Mouse (Mus musculus) C2C12 (cell line): ENCODE measurements around the gene Lcmt1. TPM values are rescaled to one million over a fixed set of nuclear protein-coding genes. Genes with fewer than 3 reads are reported as not detected.

Experiments used
- H3K27me3 ChIP-seq: one replicate; pipeline ENCODE4 v1.6.1; 2011; ENCODE audit not compliant: control insufficient read depth, insufficient read depth, insufficient read length
- H3K36me3 ChIP-seq: one replicate; pipeline ENCODE4 v1.6.1; 2011; ENCODE audit not compliant: control insufficient read depth, insufficient read depth
- H3K4me3 ChIP-seq: one replicate; pipeline ENCODE4 v1.5.1; 2011; ENCODE audit warnings: mild to moderate bottlenecking, control low read depth; ENCODE audit not compliant: poor library complexity, insufficient read depth, severe bottlenecking
- H3K79me2 ChIP-seq: one replicate; pipeline ENCODE4 v1.6.1; 2011; ENCODE audit not compliant: control insufficient read depth, insufficient read depth
- H3K79me3 ChIP-seq: one replicate; pipeline ENCODE4 v1.6.1; 2011; ENCODE audit warnings: low read depth, control low read depth
- H3ac ChIP-seq: one replicate; pipeline ENCODE3; 2011; ENCODE audit warnings: low read depth; ENCODE audit not compliant: control insufficient read depth, insufficient read length
- CEBPB ChIP-seq: IDR thresholded peaks from one replicate; pipeline ENCODE4 v1.6.1; 2011; ENCODE audit warnings: low read depth, mild to moderate bottlenecking, control low read depth, moderate library complexity
- CTCF ChIP-seq: IDR thresholded peaks from one replicate; pipeline ENCODE4 v1.5.1; 2011; ENCODE audit not compliant: control insufficient read depth, insufficient read depth, insufficient read length
- FOSL1 ChIP-seq: IDR thresholded peaks from one replicate; pipeline ENCODE4 v1.8.0; 2011; ENCODE audit warnings: mild to moderate bottlenecking, low read length; ENCODE audit not compliant: poor library complexity, insufficient read depth, severe bottlenecking
- MAX ChIP-seq: IDR thresholded peaks from one replicate; pipeline ENCODE4 v1.6.1; 2011; ENCODE audit warnings: mild to moderate bottlenecking, control low read depth
- MYOD1 ChIP-seq: IDR thresholded peaks from one replicate; pipeline ENCODE4 v1.6.1; 2011; ENCODE audit warnings: low read depth; ENCODE audit not compliant: control insufficient read depth, insufficient read length
- MYOG ChIP-seq: IDR thresholded peaks from one replicate; pipeline ENCODE4 v1.6.1; 2011; ENCODE audit not compliant: control insufficient read depth, insufficient read length; ENCODE audit errors: extremely low read depth
- USF1 ChIP-seq: IDR thresholded peaks from one replicate; pipeline ENCODE4 v1.6.1; 2011; ENCODE audit warnings: low read depth, mild to moderate bottlenecking, control low read depth, moderate library complexity
- polyA plus RNA-seq: library from polyadenylated mRNA; unstranded; fragments of >200 nt; fragmentation: generic; extraction: Trizol; gene quantifications from one replicate; pipeline ENCODE4 v1.2.1, GENCODE M21; 2012; ENCODE audit warnings: missing spikeins

Gene Lcmt1
- polyA plus RNA-seq, 1 experiment: 29.5 TPM

DNA sequence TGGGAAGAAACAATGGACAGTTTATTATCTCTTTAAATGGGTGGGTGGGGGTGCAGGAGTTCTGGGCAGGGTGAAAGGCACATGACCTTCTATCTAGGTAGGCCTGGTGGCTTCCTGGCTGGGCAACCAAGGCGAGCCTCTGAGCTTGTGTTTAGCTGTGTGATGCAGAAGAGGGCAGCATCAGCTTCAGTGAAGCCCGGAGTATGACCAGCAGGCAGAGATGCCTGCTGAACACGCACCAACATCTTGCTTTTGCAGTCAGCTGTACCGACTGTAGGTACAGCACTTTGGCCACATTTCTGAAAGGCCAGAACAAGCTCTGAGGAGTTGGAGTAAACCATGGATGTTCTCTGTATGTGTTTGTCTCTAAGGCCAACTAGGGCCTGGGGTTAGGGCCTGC, 94.0 kb downstream of the Lcmt1 start:
- H3K36me3 ChIP-seq: no peaks in the 10 kb centered on the region

DNA sequence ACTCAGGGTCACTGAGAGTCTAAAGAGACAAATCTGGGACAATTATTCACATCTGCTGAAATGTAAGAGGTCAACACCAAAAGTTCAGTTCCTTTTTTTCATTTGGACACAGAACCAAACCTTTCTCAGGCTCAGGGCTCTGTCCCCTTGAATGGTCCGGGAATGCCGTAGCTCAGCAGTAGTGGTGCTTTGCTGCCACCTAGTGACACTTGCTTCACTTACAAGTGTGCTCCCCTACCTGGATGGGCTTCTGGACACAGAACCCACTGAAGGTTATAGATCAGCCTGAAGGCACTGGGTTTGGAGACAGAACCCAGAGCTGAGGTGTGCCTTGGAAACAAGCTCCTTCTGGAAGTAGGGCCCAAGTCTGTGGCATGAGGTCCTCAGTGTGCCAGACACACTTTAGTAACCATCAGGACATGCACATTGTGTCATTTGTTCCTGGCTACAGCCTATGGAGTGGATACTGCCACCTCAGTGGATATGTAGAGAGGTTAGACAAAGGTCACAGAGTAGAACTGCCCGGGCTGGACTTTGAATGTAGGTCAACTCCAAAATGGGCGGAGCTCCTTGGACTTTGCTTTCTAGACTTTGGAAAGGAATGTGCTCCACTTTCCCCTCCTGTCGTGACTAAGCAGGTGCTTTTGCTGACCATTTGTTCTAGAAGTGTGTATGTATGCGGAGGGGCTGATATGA, 96.3 kb downstream of the Lcmt1 start:
- no peaks in the 10 kb centered on the region for H3K79me3 ChIP-seq
- no peak overlapping the region for H3K4me3 ChIP-seq
- TF ChIP-seq CTCF (peak; percentile 88), MYOG (no peak), FOSL1 (no peak), USF1 (no peak)
- no peak overlapping the region for H3ac ChIP-seq
- H3K79me2 ChIP-seq: no peaks in the 10 kb centered on the region
- H3K36me3 ChIP-seq: no peaks in the 10 kb centered on the region
- peaks cover 5% of the 10 kb centered on the region for H3K27me3 ChIP-seq

More for the DNA sequence above, 94.0 kb downstream of the Lcmt1 start:
- peaks cover 5% of the 10 kb centered on the region for H3K27me3 ChIP-seq
- TF ChIP-seq CEBPB: no peak
- TF ChIP-seq USF1: no peak
- TF ChIP-seq MYOD1: no peak
- no peak for TF ChIP-seq CTCF
- TF ChIP-seq FOSL1: no peak
- no peak for TF ChIP-seq MAX
- TF ChIP-seq MYOG: no peak
- H3ac ChIP-seq: no peak overlapping the region
- H3K4me3 ChIP-seq: no peak overlapping the region
- no peaks in the 10 kb centered on the region for H3K79me3 ChIP-seq
- no peaks in the 10 kb centered on the region for H3K79me2 ChIP-seq

DNA sequence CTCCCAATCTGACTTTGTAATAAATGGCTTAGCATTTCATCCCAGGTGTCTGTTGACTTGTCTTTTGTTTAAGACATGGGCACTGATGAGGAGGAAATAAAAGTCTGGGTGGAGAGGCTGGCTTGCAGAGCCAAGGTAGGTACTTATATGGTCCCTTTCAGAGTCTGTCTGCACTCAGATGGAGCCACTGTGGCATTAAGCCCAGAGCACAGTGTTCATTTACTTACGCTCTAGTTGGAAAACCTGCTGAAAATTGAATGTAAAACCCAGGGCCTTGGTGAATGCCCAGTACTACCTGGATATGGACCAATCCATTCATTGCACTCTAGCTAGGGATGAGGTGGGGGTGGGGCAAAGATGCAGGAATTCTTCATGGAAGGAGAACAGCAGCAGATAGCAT, 98.4 kb downstream of the Lcmt1 start:
- no peaks in the 10 kb centered on the region for H3K79me2 ChIP-seq
- H3K4me3 ChIP-seq: no peak overlapping the region
- no peak overlapping the region for H3ac ChIP-seq
- H3K36me3 ChIP-seq: no peaks in the 10 kb centered on the region
- no peaks in the 10 kb centered on the region for H3K79me3 ChIP-seq
- peaks cover 5% of the 10 kb centered on the region for H3K27me3 ChIP-seq
- TF ChIP-seq USF1 (no peak), MYOG (no peak), CEBPB (no peak), CTCF (no peak), MYOD1 (no peak), FOSL1 (no peak), MAX (no peak)

Other genes with a start within 250 kb of the Lcmt1 start
- 15.8 TPM for gene Tnrc6a, start 245.9 kb upstream of the Lcmt1 start, polyA plus RNA-seq
- 0.02 TPM for gene Slc5a11, start 155.0 kb upstream of the Lcmt1 start, polyA plus RNA-seq
- gene Arhgap17, start 131 bp downstream of the Lcmt1 start, polyA plus RNA-seq: 17.3 TPM
- gene Aqp8, start 92.5 kb downstream of the Lcmt1 start, polyA plus RNA-seq: 0.02 TPM
- not detected for gene Zkscan2, start 130.7 kb downstream of the Lcmt1 start, polyA plus RNA-seq